Mouse (Mus musculus) megakaryocyte, adult 5-6 weeks (primary cell): ENCODE measurements around the gene Nt5dc3. TPM values are rescaled to one million over a fixed set of nuclear protein-coding genes. Genes with fewer than 3 reads are reported as not detected.

Source experiments
- ATAC-seq: 2 replicates; pipeline ENCODE4 v1.8.0; 2016; ENCODE audit warnings: mild to moderate bottlenecking, inconsistent platforms; ENCODE audit not compliant: poor library complexity, severe bottlenecking
- total RNA-seq, 2 experiments: library from RNA; stranded (forward) in 1 of 2; stranded (reverse) in 1 of 2; fragments of 153-499, 151-499 nt in 1 of 2; fragments of 221-1000, 200-1000 nt in 1 of 2; gene quantifications; 2 replicates each; pipeline versions ENCODE4 v1.2.3 to v1.2.4; 2015 to 2017

Nt5dc3 gene
- total RNA-seq (2015): 2.0 and 2.5 TPM in 2 replicates
- total RNA-seq (2017): 1.7 and 1.8 TPM in 2 replicates

GRCm38 (mm10) chr10:86778398-86779116 is at the start of gene Nt5dc3:
Gene Nt5dc3, plus strand, starts transcription at chr10:86779005.
- ATAC-seq: peak; percentile 85

- ATAC-seq: peak; percentile 57
These were observed 47.8 kb upstream of the Nt5dc3 start for GRCm38 (mm10) chr10:86730823-86731499.

- no peak for ATAC-seq
These were observed 47.3 kb upstream of the Nt5dc3 start for GRCm38 (mm10) chr10:86731500-86731863.

DNA sequence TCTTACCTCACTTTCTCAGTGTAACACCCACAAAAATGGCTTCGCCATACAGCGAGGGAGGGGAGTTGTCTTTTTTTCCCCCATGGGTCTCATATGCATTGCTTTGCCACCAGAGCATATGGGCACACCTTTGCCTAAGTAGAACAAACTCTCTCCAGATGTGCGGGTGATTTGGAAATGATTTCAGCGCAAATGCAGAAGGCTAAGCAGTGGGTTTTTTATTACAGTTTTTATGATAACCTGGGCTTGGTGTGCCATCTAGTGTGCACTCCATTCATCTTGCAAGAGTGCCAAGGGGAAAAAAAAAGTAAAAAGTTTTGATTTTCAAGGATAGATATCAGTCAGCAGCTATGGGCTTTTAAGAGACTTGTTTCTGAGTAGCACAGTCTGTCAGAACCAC is 43.8 kb upstream of the Nt5dc3 start:
- no peak for ATAC-seq

DNA sequence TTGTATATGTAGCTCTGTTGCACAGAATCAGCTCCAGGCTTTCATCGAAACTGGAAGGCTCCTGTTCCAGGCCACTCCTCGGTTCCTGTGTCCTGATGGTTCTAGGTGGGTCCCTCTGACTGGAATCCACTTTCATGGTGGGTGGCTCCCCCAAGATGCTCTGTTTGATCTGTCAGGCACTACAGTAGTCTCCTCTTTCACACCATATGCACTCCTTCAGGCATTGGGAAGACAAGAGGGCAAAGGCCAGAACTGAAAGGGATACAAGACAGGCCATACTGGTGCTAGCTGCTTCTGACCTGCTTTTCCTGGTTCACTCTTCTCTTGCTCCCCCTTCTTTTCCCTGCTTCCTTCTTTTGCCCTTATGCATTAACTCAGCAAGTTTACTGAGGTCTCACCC is 35.9 kb upstream of the Nt5dc3 start:
- ATAC-seq: no peak

DNA sequence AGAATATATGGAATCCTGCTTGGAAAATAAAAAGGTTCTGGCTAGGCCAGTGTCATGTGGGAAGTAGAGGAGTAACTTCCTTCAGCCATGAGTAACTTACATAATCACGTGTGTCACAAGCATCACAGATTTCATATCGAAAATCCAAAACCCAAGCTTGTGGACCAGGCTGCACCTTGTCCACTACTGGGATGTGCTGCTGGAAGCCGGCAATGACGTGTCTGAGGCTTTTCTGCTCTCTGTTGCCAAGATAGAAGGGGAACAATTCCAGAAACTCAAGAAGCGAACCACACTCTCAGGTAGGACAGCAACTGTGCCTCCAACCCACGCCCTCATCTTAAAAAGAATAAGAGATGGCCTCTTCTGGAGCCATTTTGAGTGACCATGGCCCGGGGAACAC is 34.5 kb upstream of the Nt5dc3 start:
- no peak for ATAC-seq

DNA sequence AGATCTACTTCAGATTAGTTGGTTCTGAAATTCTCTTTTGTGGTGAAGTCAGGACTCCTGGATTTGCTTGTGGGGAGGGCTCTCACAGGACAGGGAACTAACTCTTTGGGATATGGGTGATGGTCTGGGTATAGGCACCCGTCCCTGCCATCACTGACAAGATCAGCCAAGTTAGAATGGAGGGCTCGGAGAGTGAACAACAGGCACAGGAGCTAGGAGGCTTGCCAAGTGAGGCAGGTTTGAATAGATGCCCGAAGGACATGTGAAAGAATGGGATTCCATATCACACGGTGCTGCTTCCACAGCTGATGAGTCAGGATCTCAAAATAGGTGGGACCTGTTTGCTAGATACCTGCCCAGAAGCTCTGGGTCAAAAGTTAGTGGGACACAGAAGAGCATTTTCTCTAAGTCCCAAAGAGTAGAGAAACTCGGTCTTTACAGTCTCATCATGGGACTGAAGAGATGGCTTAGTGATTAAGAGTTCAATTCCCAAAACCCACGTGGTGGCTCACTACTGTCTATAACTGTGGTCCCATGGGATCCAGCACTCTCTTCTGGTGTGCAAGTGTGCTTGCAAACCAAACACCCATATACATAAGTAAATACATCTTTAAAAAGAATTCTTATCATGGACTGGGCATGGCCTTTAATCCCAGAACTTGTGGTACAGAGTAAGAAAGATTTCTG is 22.8 kb upstream of the Nt5dc3 start:
- no peak for ATAC-seq

DNA sequence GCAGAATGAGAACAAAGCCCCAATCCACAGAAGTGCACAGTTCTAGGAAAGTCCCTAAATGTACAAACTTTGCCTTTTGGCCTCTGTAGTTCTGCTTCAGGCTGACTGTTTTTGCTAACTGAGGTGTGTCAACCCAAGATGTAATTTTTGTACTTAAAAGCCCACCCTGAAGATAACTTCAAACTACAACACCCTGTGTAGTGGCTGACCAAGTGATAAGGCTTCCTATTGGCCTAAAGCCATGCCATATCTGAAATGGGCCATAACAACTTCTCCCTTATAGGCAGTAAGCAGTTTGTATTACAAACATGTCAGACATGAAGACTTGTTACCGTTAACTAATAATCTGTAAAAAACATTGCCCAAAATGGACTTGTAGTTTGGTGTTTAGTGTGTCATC is 21.1 kb upstream of the Nt5dc3 start:
- no peak for ATAC-seq

GRCm38 (mm10) chr10:86758211-86758610 is 20.6 kb upstream of the Nt5dc3 start:
- no peak for ATAC-seq

DNA sequence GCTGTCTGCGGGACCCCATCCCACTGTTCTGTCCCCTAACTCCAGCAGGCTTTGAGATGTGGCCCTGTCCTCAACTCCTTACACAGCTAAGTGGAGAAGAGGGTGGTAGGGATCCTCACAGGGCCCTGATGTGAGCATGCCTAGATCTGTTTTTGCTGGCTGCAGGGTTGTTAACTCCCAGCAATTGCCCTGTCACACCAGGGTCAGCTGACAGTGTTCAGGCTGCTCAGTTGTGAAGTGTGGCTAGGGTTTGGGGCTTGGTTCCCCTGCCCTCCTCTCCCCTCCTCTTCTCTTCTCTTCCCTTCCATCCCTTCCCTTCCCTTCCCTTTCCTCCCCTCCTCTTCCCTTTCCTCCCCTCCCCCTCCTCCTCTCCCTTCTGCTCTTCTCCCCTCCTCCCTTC is 17.6 kb upstream of the Nt5dc3 start:
- ATAC-seq: no peak

DNA sequence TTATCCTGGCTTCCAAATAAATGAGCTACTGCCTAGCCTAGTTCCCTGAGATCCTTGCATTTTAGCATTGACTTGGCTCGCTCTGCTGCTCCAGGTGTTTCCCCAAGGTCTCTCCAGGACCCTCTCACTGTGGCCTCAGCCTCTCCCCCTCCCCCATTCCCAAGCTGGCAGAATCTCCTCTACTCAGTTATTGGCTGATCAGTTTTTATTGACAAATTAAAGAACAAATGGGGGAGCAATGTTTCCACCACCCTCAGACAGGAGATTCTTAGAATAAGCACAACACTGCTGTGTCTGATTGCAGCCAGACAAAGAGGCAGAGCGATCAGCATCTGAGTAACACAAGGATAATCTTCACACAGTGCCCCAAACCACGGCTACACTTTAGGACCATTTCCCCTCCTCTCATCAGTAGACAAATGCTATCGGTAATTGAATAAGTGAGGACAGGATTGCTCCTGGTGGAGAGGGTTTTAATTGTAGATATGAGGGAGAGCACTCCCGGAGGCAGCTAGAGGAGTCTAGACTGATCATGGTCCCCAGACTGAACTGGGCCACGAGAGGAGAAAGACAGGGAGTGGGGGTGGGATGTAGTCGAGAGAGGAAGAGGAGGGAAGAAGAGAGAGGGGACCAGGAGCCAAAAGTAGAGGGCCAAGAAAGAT is 17.0 kb upstream of the Nt5dc3 start:
- ATAC-seq: no peak

DNA sequence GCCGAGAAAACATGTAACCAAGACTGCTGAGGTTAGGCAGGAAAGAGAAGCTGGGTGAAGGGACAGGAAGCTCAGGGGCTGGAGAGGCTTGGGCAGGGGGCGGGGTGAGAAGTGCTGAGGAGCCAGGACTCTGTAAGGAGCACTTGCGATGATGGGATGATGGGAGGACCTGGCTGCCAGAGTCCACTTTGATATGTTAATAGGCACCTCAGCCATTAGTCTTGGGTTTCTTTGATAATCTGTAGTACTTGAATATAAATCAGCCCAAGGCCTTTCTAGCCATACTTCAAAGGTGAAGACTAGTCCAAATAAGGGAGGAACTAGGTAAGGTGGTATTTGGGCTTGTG is 16.4 kb upstream of the Nt5dc3 start:
- ATAC-seq: no peak

DNA sequence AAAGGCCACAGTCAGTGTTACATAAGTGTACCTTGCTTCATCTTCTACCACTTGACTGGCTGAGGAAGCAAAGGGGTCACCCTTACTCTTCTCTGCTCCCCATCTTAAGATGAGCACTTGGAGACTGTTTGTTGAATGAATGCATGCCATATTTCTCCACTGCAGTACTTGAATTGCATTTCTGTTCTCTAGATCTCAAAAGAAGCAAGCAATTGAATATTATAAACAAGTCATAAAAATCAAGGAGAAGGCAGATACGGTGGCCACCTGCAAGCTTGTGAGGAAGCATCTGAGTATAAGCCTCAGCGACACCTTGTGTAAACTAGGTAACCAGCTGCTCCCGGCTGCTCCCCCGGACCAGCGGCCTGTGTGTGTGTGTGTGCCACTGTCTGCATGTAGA is 15.1 kb upstream of the Nt5dc3 start, which contains the start of gene Gm49358:
Gene Gm49358, plus strand, starts transcription at position 301 of the 400 bp plus-strand sequence.
- ATAC-seq: no peak

DNA sequence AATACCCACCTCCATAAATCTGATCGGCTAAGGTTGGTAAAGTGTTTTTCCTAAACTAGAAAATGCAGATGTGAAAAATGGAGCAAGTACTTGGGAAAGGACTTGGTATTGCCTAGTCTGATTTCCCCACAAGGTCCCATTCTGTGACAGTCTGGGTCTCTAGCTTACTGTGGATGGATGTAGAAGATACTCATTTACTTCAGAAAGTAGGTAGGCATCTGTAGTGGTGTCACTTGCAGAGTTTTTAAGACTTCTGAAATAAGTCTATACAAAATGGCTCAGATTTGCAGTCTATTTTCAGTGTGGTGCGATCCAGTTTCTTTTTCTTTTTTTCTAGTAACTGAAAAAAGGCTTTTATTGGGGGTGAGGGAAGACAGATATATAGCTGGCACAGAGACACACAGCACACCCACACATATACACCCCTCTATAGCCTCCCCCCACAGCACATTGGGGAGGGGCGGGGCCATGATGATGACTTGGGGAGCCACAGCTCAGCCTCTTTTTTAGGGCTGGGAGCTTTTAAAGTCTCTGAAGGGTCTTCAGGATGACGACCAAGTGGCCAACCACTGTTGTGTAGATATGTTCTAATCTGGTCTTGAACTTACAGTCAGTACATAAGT is 13.3 kb upstream of the Nt5dc3 start:
- no peak for ATAC-seq

DNA sequence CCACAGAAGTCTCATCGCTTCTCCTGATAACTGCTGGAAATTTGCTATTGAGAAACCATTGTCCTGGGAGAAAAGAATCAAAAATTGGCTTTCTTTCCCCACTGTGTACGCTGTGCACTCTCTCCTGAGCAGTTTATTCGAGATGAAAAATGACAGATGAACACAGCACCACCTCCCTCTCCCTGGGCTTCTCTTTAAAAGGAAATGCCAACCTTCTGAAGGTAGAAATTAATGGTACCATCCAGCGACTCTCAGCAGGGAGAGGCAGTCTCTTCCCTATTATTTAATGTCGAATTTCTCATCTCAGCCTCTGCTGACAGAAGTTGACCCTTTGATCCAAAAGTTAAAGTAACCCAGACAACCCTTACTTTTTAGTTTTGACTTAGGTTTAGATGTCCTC is 9.6 kb upstream of the Nt5dc3 start:
- ATAC-seq: no peak

- ATAC-seq: no peak
These were observed 9.0 kb upstream of the Nt5dc3 start for GRCm38 (mm10) chr10:86769797-86770196.

GRCm38 (mm10) chr10:86771701-86772100 is 7.1 kb upstream of the Nt5dc3 start:
- ATAC-seq: no peak

DNA sequence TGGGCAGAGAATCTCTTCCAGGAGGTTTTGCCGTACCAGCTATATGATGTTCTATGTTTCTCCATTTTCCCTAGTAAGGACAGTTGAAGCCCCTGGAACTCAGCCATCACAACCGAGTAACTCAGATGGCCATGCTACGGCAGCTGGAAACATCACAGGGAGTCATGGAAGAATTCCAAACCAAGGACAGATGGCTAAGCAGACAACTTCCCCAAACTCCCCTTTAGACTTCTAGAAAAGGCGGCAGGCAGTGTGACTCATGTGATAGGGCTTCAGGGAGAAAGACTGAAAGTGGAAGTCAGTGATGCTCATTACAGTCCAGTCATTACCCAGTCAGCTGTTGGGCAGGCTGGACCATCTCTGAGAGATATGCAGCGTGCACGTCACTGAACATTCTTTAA is 6.6 kb upstream of the Nt5dc3 start:
- peak; percentile 97 for ATAC-seq

DNA sequence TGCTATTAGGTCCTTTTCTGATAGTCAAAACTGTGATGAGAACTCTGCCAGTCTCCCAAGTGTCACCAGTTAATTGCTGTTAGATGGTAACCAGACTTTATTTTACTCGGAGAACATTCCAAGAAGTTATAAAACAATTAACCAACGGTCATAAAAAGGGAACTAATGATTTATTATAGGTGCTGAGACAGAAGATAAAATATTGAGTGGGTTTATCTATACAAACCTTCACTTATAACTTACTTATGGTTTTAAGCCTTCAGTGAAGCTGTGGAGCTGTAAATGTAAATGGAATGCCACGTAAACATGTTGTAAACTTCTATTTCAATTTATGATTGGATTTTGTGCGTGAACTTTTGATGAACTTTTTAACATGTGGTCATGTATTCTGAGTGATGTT is 5.4 kb upstream of the Nt5dc3 start:
- no peak for ATAC-seq

- ATAC-seq: no peak
These were observed 2.5 kb upstream of the Nt5dc3 start for GRCm38 (mm10) chr10:86776281-86776680.
